Mouse (Mus musculus): ENCODE results near the gene Apln.

GRCm38 (mm10) chrX:48042748-48043147 lies 8.1 kb upstream of the Apln start:
- no peak for TF ChIP-seq POLR2A (IDR thresholded peaks at IDR 0.05; ENCODE audit: borderline replicate concordance, low read depth, low read length)
- TF ChIP-seq CTCF (IDR thresholded peaks at IDR 0.05; ENCODE audit: low read depth, low read length), result no peak

Measured in bone marrow macrophage, adult 2 months (primary cell).